Mouse (Mus musculus) embryo, embryonic 9.5 days (tissue): ENCODE results near the gene Rad54l.

Experiments used
- DNase-seq: peaks from one replicate; pipeline ENCODE4 v3.0.0-alpha.2; 2017; ENCODE audit errors: extremely low spot score

Gene Rad54l

DNA sequence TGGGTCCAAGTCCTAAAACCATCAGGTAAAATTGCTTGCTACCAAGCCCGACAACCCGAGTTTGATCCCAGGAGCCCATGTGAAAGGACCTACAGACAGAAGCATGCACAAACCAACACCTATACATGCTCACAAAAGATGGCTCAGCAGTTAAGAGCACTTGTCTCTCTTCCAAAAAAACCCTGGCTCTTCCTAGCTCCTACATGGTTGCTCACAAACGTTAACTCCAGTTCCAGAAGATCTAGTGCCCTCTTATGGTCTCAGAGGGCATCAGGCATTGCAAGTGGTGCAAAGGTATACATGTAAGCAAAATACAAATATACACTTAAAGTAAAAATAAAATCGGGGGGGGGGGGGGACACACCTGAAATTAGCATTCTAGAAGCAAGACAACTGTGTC lies 50.3 kb downstream of the Rad54l start:
- DNase-seq = no peak

DNA sequence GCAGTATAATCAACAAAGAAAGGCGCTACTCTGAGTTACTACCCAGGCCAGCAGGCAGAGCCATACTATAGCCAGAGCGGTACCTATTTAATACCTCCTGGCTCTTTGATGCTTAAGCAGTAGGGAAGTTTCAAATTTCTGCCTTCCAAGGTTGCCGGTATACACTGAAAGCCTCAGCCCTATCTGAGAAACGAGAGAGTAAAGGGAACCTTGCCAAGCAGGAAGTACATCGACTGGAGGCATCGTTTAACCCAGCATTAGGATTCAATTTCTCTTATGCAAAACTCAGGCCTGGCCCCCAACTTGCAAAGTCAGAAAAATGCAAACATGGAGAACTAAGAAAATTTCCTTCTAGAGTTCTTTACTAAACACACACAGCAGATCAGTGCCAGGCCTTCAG lies 53.4 kb downstream of the Rad54l start:
- DNase-seq = no peak

DNA sequence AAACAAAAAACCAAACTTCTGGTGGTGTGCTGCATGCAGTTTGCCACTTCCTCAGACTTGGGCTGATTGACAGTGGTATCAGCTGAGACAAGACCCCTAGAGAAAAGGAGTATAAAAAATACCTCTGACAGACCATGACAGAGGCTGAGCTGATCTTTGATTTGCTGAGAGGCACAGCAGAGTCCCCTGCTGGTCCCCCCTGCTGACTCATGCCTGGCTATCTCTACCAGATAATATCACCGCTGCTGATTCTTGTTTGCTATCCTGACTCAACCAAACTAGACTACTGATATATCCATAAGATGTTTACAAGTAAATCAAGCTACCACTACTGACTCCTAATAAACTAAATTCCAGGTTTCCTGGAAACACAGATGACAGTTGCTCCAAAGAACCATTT lies 59.6 kb downstream of the Rad54l start:
- no peak for DNase-seq

- no peak for DNase-seq
These were observed 64.3 kb downstream of the Rad54l start for GRCm38 (mm10) chr4:116059012-116059726.

- DNase-seq = no peak
These were observed 65.9 kb downstream of the Rad54l start for GRCm38 (mm10) chr4:116057559-116057958.

DNA sequence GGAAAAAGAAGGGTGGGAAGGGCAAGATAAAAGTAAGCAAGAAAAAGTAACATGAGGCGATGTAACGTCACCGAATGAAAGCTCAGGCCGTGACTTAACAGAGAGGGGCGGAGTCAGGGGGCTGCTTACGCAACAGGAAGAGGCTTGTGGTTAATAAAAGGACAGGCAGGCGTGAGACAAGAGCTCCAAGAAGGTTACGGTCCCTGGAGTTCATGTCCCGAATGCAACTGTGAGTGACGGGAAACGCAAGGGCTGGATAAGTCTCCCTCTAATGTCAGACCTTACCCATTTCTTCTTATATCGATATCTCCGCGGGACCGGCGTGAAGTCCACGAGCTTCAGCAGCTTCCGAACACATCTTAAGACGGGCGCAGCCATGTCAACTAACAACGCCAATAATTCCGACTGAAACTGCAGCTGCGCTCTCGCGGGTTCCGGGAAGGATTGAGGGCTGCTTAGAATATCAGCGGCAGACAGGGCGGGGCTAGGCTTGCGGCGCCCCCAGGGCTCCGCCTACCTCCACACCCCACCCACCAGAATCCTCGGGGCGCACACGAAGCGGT lies 70.0 kb downstream of the Rad54l start, which contains the start of gene Nsun4:
Gene Nsun4, minus strand, starts transcription at position 478 of the 563 bp plus-strand sequence.
- peak; percentile 88 for DNase-seq

GRCm38 (mm10) chr4:116052526-116053293 lies 70.8 kb downstream of the Rad54l start:
- DNase-seq = peak; percentile 69

DNA sequence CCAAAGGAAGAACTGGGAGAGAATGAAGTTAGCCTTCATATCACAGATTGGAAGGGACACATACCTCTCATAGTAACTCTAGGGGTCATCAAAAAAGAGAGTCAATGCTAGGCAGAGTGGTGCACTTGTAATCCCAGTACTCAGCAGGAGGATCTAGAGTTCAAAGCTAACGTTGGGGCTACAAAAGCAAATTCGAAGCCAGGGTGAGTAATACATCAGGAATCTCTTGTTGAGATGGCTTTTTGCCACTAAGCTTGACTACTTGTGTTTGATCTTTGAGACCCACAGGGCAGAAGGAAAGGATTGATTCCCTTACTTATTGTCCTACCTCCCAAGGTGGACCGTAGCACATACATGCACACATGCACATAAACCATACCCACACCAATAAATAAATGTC lies 74.3 kb downstream of the Rad54l start:
- no peak for DNase-seq

- no peak for DNase-seq
These were observed 75.2 kb downstream of the Rad54l start for GRCm38 (mm10) chr4:116048130-116048920.

GRCm38 (mm10) chr4:116047681-116048080 lies 75.8 kb downstream of the Rad54l start:
- no peak for DNase-seq

DNA sequence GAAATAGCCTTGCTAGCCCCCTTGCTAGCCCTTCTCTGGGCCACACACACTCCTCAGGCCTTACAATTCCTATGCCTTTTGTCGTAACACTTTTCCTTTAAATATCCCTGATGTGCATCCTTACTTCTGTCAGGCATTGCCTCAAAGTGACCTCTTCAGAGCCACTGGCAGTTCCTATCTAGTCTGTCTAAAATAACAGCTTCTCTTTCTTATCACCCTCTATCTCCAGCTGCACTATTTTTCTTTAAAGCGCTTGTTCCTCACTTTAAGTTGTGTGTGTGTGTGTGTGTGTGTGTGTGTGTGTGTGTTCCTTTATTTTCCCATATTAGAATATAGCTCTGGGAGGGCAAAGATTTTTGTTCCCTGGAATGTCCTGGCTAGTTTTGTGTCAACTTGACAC lies 76.9 kb downstream of the Rad54l start:
- no peak for DNase-seq
